Mouse (Mus musculus) bone marrow macrophage, adult 2 months (primary cell): ENCODE results near the gene Phpt1. TPM values are rescaled to one million over a fixed set of nuclear protein-coding genes. Genes with fewer than 3 reads are reported as not detected.

Experiments
- H3K27ac ChIP-seq: 2 replicates; pipeline ENCODE4 v1.5.1; 2012; ENCODE audit warnings: low read depth, low read length; ENCODE audit not compliant: insufficient read depth
- H3K4me1 ChIP-seq: 2 replicates; pipeline ENCODE4 v1.6.1; 2012; ENCODE audit warnings: low read length; ENCODE audit not compliant: control insufficient read depth, insufficient read depth
- H3K4me3 ChIP-seq: 2 replicates; pipeline ENCODE4 v1.5.1; 2012; ENCODE audit warnings: mild to moderate bottlenecking, low read length, moderate library complexity; ENCODE audit not compliant: insufficient read depth
- CTCF ChIP-seq: IDR thresholded peaks from 2 replicates; pipeline ENCODE4 v1.5.1; 2012; ENCODE audit warnings: low read depth, mild to moderate bottlenecking, low read length, moderate library complexity
- POLR2A ChIP-seq: IDR thresholded peaks from 2 replicates; pipeline ENCODE4 v1.6.1; 2012; ENCODE audit warnings: mild to moderate bottlenecking, low read depth, low read length, borderline replicate concordance
- polyA plus RNA-seq: library from polyadenylated mRNA; stranded (reverse); fragments of >200 nt; gene quantifications from 2 replicates; pipeline ENCODE4 v1.2.4, GENCODE M21; 2012; ENCODE audit not compliant: missing spikeins, insufficient read depth, insufficient read length

Phpt1 gene
- polyA plus RNA-seq, 1 experiment = 23.0 TPM

DNA sequence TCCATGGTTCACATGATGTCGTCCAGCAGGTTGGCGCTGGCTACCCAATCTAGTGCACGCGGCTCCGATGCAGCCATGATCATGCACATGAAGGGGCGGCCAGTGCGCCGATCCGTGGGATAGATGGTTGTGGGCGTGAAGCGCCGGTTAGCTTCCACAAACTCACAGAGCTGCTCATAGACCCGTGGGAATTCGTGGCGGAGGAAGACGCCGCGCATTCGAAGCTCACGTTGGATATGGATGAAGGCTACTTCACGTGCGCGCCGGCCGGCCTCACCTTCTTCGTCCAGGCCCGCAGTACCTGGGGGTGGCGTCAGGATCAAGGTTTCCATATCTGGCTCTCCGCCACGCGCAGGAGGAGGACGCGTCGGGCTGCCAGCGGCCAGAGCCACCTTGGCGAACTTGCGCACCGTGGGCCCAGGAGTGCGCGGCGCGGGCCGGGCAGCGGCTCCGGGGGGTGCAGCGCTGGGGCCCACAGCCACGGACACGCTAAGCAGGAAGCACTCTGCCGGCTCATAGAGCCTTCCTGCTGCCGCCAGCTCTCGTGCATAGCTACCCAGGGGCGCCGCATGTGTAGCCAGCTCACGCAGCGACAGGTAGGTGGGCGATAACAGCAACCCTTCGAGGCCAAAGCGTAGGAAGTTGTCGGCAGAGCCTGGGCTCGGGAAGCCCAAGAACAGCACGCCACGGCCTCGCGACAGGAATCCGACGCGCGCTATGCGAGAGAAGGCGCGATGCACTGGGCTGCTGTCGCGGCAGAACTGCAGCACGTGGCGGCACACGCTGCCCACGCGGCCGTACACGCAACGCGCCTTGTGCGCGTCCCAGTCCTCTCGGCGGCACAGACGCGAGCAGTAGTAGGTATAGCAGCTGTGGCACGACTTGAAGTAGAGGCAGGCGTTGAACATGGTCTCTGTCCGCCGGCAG, 2.2 kb upstream of the Phpt1 start:
- no peak overlapping the region for H3K4me3 ChIP-seq
- H3K4me1 ChIP-seq = peaks cover 25% of the 10 kb centered on the region
- TF ChIP-seq CTCF = no peak
- no peak for TF ChIP-seq POLR2A

DNA sequence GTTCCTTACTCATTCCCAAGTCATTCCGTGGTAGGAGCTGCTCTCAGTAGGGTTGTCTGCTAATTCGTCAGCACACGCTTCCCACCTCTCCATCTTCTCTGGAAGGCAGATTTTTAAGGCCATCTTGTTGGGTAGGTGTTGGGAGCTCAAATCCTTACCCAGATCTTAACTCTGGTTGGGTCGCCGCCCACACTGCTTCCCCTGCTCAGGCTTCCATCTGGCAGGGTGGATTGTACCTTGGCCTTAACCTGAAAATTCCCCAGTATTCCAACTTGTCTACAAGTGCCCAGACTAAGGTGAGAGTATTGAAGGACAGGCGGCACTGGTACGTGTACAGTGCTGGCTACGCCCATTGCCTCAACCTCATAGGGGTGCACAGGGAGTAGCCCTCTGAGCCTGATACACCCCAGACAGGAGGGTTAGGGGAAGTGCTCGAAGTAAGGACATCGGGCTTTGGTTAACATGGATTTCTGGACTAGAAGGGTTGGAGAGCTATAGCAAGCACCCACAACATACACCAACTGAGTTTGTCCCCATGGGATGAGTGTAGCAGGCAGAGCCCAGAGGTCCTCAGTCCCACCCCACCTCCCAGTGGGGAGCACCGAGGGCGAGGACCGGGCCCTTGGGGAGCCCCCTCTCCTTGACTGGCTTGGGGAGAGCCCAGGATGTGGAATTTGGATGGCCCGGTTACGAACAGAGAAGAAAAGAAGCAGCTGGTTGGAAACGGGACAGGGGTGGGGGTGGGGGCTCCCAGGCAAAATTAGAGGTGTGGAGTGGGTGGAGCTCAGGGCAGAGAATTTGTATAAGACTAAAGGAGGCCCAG, 1.2 kb upstream of the Phpt1 start:
- Histone ChIP-seq H3K4me1 (peaks cover 20% of the 10 kb centered on the region), H3K27ac (no peak overlapping the region), H3K4me3 (no peak overlapping the region)
- no peak for TF ChIP-seq CTCF
- no peak for TF ChIP-seq POLR2A

More for the DNA sequence above, 2.2 kb upstream of the Phpt1 start:
- no peak overlapping the region for H3K27ac ChIP-seq

DNA sequence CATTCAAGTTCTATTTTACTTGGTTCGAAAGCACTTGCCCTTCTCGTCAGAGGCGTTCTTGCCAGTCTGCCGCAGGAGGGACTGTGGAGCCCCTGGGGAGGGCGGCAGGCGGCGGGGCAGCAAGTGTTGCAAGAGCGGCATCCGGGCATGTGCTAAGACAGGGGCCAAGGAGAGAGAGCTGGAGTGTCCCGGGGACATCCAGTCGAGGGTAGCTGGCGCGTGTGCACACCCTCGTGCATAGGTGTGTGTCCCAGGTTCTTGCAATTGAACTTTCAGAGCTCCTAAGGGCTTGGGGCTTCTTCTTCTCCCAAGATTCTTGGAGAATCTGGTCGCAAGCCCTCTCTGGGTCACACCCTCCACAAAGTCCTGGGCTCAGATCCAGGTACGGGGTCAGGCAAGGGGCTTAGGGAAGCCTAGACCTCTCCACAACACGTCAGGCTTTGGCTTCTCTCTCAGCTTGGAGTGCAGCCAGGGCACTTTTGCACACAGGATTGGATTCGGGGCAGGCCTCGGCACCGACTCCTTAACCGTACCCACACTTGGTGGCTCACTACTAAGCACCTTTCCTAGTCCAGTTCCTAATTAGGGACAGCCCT, 506 bp upstream of the Phpt1 start:
- TF ChIP-seq CTCF (no peak), POLR2A (no peak)
- Histone ChIP-seq H3K4me1 (peaks cover 15% of the 10 kb centered on the region), H3K4me3 (peak overlapping the region; percentile 62), H3K27ac (0 out of 2 replicates have a peak overlapping the region, but pooled peaks have one; percentile 9)

DNA sequence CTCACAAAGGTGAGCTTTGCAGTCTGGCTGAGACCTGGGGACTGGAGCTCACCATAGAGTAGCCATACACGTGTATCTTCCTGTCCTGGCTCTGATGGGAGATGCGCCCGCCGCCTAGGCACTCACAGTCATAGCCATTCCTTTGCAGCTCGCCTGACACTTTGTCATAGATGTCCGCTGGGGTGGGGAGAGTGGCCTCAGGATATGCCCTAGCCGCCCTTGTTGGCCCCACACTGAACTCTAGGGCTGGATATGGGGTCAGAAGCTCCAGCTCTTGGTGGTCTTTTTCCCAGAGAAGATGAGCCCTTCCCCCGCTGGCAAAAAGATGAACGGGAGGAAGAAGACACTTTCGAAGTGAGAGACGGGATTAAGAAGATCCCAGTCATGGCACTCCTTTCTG, 888 bp downstream of the Phpt1 start:
- TF ChIP-seq POLR2A = no peak
- Histone ChIP-seq H3K27ac (no peak overlapping the region), H3K4me1 (peaks cover 13% of the 10 kb centered on the region), H3K4me3 (peak overlapping the region; percentile 62)

DNA sequence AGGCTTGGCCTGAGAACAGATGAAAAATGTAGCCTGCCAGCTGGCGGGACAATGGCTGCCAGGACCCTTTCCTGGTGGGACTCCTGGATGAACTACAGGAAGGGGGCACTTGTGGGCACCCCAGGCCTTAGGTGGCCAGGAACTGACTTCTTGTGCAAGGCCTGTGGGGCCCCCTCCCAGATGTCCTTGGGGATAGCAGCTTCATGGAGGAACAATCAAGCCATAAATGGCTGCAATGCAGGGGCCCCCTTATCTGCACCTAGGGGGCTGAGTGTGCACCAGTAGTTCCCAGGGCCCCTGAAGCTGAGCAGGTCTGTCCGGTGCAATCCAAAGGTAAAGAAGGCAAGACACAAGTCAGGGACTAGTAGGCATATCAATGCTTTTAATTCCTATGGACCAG, 2.0 kb downstream of the Phpt1 start:
- Histone ChIP-seq H3K4me3 (no peak overlapping the region), H3K4me1 (peaks cover 13% of the 10 kb centered on the region), H3K27ac (no peak overlapping the region)
- no peak for TF ChIP-seq POLR2A
- no peak for TF ChIP-seq CTCF

DNA sequence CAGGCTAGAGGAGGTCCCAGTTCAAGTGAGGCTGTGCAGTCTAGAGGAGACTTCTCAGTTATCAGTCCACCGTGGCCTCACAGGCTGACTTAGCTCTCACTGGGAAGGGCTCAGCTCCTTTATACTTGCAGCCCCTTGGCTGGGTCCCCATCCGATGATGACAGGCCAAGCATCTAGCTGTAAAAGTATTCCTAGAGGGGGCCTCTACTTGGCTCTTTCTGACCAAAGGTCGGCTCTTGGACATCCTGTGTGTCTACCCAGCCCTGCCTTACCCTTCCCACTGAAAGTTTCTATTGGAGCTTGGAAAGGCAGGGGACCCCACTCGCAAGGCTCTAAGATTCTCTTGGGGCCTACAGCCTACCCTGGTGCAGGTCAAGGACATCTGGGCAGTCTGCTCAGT, 3.8 kb downstream of the Phpt1 start:
- Histone ChIP-seq H3K4me1 (peaks cover 13% of the 10 kb centered on the region), H3K4me3 (no peak overlapping the region), H3K27ac (no peak overlapping the region)
- no peak for TF ChIP-seq CTCF
- TF ChIP-seq POLR2A = no peak

DNA sequence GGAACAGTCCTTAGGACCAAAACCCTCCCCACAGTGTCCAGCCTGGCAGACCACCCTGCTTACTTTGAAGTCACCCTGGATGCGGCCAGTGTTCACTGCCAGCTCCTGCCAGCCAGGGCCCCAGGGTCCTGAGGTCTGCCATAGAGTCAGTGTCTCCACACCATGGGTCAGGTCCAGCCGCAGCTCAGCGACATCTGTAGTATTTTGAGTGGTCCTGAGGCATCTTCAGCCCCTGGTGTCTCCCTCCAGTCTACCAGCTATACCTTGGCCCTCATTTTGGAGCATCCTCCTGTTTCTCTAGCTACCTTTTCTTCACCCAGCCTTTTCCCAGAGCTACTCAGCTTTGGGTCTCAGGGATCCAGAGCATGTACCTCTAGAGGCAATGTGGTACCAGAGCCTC, 5.7 kb downstream of the Phpt1 start:
- TF ChIP-seq CTCF (no peak), POLR2A (no peak)
- H3K4me1 ChIP-seq = peaks cover 6% of the 10 kb centered on the region; the same call in 1 of the 2 replicates
- no peak overlapping the region for H3K27ac ChIP-seq
- no peak overlapping the region for H3K4me3 ChIP-seq

DNA sequence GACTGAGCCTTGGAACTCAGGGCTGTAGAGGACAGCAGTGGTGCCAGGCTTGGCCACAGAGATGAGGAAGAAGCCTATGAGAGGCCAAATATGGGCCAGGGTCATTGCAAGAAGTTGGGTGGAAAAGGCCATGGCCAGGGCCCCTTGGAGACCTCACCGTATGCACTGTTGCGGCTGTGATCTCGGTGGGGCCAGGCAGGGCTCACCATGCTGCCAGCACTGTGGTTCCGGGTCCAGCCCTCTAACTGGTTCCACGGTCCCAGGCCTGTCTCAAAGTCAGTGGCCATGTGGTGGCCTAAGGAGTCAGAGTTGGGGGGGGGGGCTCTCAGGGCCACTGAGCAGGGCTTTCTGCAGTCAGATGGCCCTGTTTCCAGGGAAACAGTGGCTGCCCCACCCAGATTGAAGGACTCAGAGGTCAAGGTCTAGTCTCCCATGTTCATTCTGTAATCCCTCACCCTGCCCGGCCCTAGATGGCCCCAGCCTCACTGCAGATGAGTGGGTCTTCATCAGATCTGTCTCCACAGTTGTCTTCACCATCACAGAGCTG, 6.5 kb downstream of the Phpt1 start:
- TF ChIP-seq POLR2A (no peak), CTCF (no peak)

DNA sequence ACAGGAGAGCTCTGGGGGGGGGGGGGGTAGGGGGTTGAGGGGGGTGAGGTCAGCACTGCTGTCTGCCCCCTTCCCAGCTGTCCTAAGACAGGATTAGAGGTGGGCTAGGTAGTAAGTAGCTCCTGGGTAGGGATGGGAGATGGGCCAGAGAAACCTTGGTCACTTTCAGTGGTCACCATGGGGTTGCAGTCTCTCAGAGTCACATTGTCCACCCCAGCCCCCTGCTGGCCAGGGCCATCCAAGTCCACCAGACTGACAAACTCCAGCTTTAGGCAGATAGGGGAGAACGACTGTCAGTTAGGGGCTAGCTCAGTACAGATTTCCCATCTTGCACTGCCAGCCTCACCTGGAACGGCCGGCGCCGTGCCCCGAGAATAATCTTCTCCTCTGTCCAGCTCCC, 8.5 kb downstream of the Phpt1 start:
- no peak overlapping the region for H3K4me3 ChIP-seq
- no peak overlapping the region for H3K27ac ChIP-seq
- TF ChIP-seq CTCF (no peak), POLR2A (no peak)
- H3K4me1 ChIP-seq = no peaks in the 10 kb centered on the region

More for the DNA sequence above, 6.5 kb downstream of the Phpt1 start:
- Histone ChIP-seq H3K27ac (no peak overlapping the region), H3K4me3 (no peak overlapping the region), H3K4me1 (peaks cover 3% of the 10 kb centered on the region; the same call in 1 of the 2 replicates)
